Mouse (Mus musculus) T-helper 1 cell (primary cell): ENCODE results near the gene Zfp597.

Experiments
- in situ Hi-C: fragments of 300-600 bp; cut with MboI, MseI; formaldehyde crosslinking; loops from one replicate; pipeline ENCODE4 v1.15.1; 2025; ENCODE audit warnings: high pct_unique_total_duplicates

Gene Zfp597

DNA sequence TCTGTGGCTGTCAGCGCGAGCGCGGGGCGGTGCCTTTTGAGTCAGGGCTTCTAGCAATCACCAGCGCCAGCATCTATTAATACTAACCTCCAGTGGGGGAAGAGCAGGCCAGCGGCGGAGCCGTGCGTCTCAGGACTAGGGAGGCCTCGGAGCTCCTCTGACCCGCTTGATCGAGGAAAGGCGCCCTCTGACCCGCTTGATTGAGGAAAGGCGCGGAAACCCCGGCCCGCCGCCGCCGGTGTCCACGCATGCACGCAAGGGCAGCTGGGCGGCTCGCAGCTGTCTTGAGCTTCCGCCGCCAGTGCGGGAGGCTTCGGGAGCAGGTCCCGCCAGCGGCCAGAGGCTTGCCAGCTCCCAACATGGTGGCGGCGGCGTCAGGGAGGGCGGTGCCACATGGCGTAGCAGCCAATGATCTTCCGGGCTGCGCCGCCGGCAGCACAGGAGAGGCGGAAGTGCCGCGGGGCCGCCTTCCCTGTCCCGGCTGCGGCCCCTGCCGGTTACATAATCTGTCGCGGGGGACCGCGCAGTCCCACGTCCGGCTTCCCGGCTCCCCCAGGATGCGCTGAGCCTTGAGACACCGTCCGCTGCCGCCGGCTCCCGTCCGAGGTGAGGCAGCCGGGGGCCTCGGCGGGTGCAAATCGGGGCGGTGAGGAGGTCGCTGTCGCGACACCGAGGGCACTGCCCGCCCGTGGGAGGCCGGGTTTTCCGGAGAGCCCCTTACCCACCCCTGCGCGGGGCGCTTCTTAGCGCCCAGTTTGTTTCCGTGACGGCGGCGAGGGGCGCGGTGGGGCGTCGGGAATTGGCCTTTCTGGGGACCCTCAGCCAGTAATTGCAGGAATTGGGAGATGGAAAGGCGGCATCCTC is at the start of gene Zfp597, which contains the start of gene Gm20695:
Gene Zfp597 (minus strand): TSS at position 361 of the 864 bp plus-strand sequence.
Gene Gm20695 (plus strand): TSS at position 448 of the 864 bp plus-strand sequence.
- in situ Hi-C loops = no loop called here

DNA sequence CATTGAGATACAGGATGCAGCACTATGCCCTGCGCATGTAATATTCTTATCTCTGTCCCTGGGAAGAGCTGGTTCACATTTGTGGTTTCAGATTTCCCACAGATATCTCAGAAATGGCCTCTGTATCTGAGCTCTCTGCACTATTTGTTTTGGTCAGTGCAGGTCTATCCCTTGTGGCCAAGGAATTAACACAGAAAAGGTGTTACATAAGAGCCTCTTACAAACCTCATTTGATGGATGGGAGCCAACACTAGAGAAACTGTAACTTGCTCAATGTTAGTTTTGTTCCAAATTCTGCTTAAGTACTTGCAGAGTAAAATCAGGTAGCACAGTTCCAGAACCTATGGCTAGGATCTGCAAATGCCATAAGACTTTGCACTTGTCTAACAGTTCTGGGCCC is 49.7 kb upstream of the Zfp597 start:
- in situ Hi-C loops = no loop called here

DNA sequence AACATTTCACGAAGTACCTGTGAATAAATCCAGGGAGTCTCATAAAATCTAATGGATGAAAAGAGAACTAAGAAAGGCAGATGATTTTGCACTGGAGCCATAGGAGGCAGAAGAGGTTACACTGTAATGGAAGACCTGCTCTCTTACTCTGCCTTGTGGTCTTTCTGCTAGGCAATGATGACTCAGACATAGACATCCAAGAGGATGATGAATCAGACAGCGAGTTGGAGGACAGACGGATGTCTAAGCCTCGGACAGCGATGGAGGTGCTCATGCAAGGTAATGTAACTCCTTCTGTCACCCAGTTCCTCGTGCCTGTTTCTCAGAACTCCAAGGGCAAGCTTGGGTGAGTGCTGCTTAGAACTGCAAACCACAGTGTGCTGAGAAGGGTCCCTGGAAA is 49.2 kb upstream of the Zfp597 start:
- in situ Hi-C loops = no loop called here

DNA sequence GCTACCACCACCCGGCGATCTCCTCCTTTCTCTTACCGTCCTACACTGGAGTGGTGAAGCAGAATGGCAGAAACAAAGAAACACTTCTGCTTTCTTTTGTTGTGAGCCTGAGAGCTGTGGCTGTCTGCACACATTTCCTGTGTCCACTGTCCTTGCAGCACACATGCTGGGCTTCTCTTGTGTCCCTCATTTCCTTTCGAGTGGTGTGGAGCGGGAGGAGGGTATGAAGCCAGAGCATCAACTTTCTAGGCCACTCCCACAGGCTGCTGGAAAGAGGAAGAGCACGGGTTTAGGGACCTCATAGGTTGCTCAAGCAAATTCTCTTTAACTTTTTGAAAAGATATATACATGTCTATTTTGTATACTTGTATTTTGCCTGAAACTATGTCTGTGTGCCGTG is 44.8 kb upstream of the Zfp597 start:
- in situ Hi-C loops = no loop called here

DNA sequence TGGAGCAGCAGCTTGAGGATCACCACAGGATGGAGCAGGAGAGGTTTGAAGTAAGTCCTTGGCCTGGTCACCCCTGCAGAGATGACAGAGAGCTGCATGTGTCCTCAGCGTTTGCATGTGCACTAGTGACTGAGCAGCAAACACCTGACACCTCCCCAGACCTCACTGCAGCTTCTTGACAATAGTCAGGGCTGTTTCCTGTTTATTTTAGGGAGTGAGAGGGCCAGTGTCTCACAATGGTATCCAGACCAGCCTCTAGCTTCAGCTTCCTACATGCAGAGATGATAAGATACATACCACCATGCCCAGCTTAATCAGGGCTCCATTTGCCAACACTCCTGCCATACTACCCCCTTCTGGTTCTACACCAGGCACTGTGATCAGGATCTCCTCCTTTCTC is 44.2 kb upstream of the Zfp597 start:
- in situ Hi-C loops = no loop called here

DNA sequence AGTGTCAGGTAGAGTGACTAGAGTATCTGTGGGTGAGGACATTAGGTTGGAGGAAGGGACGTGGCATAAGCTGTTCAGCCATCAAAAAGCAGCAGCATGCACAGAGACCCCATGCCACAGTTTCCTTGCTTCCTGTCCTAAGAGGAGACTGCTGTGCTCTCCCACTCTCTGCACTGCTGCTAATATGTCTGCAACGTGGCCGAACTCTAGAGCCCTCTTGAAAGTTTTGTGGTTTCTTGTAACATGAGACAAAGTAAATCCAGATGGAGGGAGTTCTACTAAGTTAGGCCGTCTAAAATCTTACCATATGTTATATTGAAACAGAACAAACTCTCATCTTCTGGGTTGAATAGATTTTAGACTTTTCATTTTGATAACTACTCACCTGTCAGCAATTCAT is 39.6 kb upstream of the Zfp597 start:
- in situ Hi-C loops = no loop called here

DNA sequence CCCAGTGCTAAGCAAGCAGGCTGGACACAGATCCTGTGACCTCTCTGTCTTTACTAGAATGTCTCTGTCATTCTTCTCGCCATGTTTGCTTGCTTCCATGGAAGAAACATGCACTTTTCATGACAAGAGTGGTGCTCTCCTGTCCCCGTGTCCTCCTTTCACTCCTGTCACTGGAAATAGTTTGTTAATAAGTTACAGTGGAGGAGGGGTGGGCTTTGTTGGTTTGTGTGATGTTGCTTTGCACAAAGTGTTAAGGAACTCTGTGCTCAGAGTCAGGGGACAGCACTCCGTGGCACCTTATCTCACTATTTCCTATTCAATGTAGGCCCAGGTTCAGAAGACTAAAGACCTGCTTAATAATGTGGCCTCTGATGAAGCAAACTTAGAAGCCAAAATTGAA is 39.2 kb upstream of the Zfp597 start:
- in situ Hi-C loops = no loop called here

DNA sequence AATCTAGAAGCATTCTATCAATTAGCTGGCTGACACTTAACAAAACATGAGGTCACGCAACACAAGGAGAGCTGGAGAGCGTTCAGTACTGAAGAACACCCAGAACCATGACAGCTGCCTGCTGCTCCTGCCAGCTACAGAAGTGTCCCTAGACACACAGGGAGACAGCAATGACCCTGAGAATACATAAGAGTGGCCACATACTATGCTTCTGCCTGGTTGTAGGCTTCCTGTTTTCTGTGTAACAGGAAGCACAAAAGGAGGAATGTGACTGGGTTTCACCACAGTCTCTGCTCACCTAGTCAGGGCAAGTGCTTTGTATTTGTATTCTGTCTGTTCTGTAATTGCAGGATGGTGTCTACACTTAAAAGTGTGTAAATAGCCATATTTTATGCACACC is 36.4 kb upstream of the Zfp597 start:
- in situ Hi-C loops = no loop called here

DNA sequence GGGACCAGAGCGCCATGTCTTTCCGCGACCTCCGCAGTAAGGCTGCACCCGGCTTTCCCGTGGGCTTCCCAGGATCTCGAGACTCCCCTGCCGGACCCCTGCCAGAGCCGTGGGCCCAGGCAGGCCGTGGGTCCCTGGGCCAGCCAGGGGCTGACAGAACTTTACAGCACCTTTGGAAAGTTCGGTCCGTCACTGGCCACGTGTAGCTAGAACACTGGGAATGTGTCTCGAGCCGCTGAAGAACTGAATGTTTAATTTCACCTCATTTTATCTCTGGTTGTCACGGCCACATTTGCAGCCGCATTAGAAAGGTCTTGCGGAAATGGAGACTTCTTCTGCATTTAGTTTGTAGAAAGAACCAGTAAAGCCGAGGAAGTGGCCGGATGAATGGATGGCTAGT is 24.8 kb upstream of the Zfp597 start:
- in situ Hi-C loops = no loop called here

DNA sequence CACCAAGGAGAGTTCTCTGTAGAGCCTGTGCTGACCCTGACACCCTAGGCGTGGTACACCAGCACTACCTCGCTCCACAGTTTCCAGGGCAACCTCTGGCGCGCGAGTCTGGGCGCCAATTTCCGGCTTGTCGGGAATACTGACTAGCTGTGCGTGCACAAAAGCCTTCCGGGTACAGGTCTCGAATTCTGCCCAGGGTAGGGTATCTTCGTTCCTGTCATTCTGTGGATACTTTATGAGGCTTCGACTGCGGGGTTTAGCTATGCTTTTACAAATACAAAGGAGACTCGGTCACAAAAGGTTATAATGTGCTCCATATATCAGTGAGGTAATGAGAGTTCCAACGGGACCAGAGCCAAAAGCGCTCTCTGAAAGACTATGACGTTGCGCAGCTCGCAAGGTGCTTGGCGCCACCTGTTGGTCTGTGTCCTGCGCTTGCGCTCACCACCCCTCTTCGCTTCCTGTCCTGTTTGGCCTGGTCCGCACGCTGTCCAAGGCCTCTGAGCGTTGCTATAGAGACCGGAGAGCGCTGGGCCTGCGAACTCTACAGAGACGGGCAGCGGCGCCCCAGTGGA is 24.3 kb upstream of the Zfp597 start, which contains the start of the genes 1700037C18Rik and Cluap1:
Gene 1700037C18Rik (minus strand): TSS at position 153 of the 575 bp plus-strand sequence.
Gene Cluap1 (plus strand): TSS at position 265 of the 575 bp plus-strand sequence.
- in situ Hi-C loops = no loop called here

DNA sequence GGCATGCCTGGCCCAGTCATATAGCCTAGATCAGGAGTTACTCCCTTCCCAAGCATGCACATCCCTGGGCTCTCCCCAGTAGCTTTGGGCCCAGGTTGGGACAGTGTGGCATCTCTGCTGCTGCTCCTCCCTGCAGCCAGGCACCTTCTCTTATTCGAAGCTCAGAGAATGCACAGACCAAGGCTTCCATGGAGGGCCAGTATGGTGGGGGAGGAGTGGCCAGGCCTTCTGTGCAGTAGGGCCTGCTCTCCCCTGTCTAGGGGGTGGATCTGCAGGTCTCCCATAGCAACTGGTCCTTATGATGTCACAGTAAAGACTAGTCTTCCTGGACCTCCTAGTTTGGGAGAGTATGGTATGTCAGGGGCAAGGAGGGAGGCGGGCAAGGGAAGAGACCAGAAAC is 23.1 kb upstream of the Zfp597 start:
- in situ Hi-C loops = no loop called here

DNA sequence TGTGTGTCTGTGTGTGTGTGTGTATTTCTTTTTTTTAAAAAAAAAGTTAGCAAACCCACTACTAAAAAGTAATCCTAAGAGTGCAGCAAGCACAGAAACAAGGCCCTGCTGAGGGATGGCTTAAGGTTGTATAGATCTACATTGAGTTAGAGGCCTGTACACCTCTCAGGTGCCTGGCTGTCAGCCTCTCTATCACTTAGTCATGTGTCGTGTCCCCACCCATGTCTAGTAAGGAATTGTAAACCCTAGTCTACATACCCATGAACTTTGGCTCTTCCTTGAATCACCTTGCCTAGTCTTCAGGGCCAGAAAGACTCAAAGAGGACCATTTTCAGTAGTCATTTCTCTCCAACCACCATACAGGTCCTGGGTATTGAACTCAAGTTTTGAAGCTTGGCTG is 12.2 kb upstream of the Zfp597 start:
- in situ Hi-C loops = no loop called here

DNA sequence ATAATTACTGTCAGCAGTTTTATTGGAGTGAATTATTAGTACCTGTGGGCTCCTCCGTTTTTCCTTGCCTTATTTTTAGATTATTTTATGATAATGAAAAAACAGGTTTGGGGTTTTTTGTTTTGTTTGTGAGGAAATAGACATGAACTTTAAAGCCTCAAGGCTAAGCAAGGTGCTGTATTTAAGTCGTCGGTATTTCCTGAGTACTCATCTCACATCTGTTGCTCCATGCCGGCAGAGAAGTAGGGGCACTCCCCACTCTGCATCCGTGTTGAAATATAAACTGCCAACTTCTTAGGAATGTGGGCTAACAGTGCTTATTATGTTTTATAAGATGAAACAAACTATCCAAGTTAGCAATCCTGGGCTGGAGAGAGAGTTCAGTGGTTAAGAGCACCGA is 11.7 kb upstream of the Zfp597 start:
- in situ Hi-C loops = no loop called here

DNA sequence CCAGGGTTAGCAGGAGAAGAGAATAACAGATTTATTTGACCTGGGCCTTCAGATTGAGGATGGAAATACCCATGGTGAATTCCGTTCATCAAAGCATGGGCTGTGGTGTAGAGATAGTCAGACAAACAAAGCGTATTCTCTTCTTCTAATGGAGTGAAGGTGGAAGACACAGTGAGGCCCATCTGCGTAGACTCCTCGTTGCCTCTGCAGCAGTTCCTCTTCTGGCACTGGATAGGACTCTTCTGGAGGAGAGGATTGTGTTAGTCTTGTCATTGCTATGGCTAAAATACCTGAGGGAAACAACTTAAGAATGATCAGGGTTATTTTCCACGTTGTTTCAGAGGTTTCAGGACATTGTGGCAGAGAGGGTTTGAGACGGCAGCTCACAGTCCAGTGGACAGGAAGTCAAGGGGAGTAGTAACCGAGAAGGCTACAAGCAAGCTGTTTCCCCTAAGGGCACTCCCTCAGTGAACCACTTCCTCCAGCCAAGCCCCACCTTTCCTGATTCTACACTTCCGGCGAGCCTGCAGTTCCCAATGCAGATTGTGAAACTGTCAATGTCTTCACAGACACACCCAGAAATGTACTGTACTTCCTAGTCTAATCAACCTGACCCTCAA is 10.9 kb upstream of the Zfp597 start:
- in situ Hi-C loops = no loop called here

DNA sequence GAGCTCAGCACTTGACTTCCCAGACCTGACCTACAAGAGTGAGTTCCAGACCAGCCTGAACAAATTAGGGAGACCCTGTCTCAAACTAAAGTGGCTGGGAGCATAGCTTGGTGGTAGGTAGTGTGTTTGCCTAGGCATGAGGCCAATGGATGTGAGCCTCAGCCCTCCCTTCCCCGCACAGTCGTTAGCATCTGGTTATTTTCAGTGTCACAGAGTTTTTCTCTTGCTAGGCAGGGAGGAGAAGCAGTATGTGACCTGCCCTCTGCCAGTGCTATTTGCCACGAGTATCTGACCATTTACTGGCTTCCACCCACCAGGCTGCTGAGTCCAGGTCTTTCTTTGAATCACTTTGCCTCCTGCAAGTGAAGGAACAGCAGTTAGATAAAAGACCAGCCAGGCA is 9.4 kb upstream of the Zfp597 start:
- in situ Hi-C loops = no loop called here

DNA sequence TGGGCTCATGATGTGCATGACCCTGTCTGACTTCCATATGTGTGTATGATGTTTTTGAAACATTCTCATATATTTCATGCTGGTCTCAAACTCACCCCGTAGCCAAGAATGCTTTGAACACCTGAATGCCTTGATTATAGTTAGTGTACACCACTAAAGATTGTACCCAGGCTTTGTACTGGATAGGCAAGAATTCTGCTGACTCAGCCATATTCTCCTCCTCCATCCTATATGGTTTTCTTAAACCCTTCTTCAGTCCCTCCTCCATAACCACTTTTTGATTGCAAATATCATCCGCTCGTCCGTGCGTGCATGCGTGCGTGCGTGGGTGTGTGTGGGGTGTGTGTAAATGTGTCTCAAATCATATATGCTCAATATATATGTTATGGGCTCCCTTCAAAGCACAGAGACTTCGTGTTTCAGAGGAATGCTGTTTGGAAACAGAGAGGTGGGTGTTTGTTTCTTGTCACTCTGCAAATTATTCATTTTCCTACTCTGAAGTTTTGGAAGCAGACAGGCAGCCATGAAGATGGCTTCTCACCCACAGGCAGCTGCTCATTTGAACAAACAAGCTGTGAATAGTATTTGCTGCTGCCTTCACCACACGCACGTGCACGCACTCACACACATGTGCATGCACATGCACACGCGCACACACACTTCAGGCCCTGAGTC is 7.4 kb upstream of the Zfp597 start:
- in situ Hi-C loops = no loop called here

DNA sequence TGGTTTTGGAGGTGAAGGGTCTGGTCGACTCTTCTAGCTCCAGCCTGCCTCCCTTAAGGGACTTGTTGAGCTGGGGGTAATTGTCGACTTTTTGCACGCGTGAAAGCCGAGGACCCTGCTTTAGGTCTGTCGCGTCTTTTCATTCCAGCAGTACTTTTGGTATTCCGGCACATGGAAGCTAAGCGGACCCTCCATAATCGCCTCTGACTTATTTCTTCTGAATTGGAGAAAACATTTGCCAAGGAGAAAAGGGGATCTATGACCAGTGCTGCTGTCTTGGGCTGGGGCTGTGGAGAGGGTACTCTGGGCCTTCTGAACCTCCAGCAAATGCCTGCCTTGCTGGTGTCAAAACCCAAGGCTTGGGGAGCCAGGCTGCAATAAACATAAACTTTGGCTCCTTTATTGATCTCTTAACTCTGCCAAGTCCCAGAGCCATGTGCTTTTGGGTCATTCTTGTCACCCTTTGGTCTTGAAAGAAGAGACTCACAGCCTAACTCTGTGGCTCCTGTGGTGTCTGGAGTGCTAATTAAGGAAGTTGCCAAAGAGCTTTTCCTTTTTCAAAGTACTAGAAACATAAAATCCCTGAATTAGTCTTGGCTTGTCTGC is 807 bp upstream of the Zfp597 start:
- in situ Hi-C loops = no loop called here

DNA sequence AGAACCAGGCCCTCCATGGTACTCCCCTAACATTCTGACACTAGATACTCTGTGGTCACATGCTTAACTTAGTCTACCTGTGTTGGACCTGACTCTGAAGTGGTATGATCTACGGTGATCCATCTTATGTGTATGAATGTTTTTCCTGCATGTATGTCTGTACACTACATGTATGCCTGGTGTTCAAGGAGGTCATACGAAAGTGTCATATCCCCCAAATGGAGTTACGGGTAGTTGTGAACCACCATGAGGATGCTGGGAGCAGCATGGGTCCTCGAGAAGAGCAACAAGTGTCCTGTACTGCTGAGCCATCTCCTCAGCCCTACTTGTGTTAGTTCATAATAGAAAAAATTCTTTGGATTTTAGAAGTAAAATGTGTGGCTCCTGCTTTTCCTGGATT is 8.0 kb downstream of the Zfp597 start:
- in situ Hi-C loops = no loop called here

DNA sequence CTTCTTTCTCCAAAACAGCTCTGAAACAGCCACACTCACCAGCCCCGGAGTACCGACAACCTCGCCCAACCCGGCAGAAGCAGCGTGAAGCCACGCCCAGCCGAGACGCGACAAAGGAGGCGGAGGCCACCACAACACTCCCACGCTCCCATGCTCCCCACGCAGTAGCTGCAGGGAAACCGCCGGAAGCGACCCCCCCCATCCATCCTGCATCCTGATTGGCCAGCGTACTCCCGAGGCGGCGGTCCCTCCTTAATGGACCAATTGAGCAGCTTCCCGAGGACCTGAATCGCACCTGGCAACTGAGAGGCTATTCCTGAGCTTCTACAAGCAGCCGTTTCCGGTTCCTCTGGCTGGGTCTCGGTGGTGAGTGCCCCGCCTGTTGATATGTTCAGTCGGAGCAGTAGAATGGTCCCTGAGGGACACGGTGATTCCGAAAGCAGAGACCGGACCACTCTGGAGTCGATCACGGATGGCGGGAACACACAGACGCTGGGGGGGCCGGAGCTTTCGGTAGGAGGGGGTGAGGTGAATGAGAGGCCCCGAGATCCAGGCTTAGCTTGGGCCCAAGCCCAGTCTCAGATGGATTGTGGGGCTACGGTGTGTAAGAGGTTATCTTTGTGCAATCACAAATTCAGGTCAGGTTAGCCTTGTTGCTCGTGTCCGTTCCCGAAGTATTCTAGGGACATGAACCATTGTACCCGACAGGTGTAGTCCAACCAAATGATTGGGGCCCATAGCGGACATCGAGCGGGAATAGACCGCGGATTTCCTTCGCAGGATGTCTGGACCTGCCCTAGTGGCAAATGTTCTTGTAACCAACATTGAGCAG is 11.9 kb downstream of the Zfp597 start, which contains the start of gene Naa60:
Gene Naa60 (plus strand): TSS at position 160 of the 832 bp plus-strand sequence.
- in situ Hi-C loops = no loop called here

DNA sequence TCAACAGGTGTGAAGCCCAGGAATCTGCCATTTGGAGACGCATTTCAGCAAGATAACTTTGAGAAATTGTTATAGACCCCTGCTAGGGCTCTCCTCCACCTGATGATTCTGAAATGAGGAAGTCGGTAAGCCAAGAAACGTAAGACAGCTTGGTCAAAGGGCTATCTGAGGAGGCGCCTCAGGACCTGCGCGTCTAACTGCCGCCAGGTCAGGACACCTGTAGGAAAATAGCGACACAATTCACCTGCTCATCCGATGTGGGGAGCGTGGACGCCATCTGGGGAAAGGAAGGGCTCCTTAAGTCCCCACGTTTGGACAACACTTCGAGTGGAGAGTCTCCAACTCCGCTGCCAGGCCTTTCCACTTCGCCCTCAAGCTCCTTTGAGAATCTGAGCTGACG is 12.5 kb downstream of the Zfp597 start:
- in situ Hi-C loops = no loop called here

DNA sequence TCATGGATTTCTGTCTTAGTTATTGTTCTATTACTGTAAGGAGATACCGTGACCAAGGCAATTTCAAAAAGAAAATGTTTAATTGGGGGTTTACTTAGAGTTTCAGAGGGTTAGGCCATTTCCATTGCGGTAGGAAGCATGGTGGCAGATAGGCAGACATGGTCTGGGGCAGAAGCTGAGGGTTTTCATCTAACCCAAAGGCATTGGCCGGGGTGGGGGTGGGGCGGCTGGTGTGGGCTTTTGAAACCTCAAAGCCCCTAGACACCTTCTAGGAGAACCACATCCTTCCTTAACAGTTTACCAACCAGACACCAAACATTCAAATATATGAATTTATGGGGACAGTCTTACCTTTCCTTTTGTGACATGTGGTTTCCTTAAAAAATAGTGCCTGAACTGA is 25.1 kb downstream of the Zfp597 start:
- in situ Hi-C loops = no loop called here
